Comparison of ENCODE assay signal across 21 mouse cellular contexts in the genomic region with DNA sequence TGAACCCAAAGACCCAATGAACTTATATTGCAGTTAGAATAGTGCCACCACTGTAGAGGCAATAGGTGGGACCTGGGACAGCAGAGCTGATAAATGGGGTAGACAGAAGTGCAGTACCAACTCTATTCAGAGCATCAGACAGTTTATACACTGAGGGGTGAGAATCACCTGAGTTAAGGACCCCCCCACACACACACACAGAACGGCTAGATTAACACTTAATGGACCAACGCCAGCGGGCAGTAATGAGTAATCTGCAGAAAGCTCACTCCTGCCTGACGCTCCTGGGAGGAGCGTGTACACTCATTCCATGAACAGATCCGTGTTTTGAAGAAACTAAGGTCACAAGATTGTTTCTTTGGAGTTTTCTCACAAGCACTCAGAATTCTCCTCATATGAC. TPM values are rescaled to one million over a fixed set of nuclear protein-coding genes. Genes with fewer than 3 reads are reported as not detected.
DNase-seq lines count a peak whose midpoint lies in the region; ATAC-seq lines count a peak whose summit lies in the region.
"Had no signal": no experiment of that assay in that cellular context is flagged by ENCODE, and none has a peak within 500 bp of the region (broad histone marks: within the 10 kb centered on the region; RNA-seq: fewer than 3 reads in every experiment).

No protein-coding gene starts in this region.

- H3K9ac ChIP-seq in kidney, embryonic 15.5 days: no peak overlapping the region
- H3K9ac ChIP-seq: heart, embryonic 13.5 days; hindbrain, embryonic 12.5 days; limb, embryonic 13.5 days; liver, embryonic 15.5 days; neural tube, embryonic 12.5 days had no signal

- DNase-seq in adrenal gland, adult (ENCODE audit: inconsistent age in 2 of 2, low spot score in 1 of 2): peak; percentile 36 to 67
- DNase-seq in adrenal gland, adult 8-10 months: no peak
- DNase-seq in kidney, adult 9 months: peak; percentile 75
- DNase-seq in adrenal gland, postnatal 25 days: peak; percentile 56
- DNase-seq in kidney, postnatal 4 days: peak; percentile 59 to 66
- DNase-seq in urinary bladder, adult 2 months (ENCODE audit: low spot score): no peak
- DNase-seq: cerebellum, adult 11 months; cerebellum, postnatal 10 days; gastrocnemius, postnatal 10 days; lung, postnatal 4 days; midbrain, embryonic 14.5 days; right cerebral cortex, postnatal 14 days had no signal

- H3K4me2 ChIP-seq in kidney, embryonic 15.5 days: no peak overlapping the region
- H3K4me2 ChIP-seq: heart, embryonic 13.5 days; hindbrain, embryonic 12.5 days; limb, embryonic 13.5 days; liver, embryonic 15.5 days; neural tube, embryonic 12.5 days had no signal

- no peak for ATAC-seq in kidney, embryonic 15.5 days (replicated peaks; ENCODE audit: low FRiP score)
- ATAC-seq: forebrain, embryonic 16.5 days; intestine, postnatal 0 days had no signal

- H3K36me3 ChIP-seq in kidney, embryonic 15.5 days: peaks cover 19% of the 10 kb centered on the region

- no peaks in the 10 kb centered on the region for H3K9me3 ChIP-seq in kidney, embryonic 15.5 days (replicated peaks)
- H3K9me3 ChIP-seq: forebrain, embryonic 10.5 days; heart, embryonic 13.5 days; hindbrain, embryonic 12.5 days; limb, embryonic 13.5 days; liver, embryonic 15.5 days; neural tube, embryonic 12.5 days had no signal

- no peak overlapping the region for H3K27ac ChIP-seq in kidney, embryonic 15.5 days
- H3K27ac ChIP-seq: forebrain, embryonic 10.5 days; heart, embryonic 13.5 days; hindbrain, embryonic 12.5 days; limb, embryonic 13.5 days; liver, embryonic 15.5 days; neural tube, embryonic 12.5 days had no signal

- peaks cover 23% of the 10 kb centered on the region for H3K4me1 ChIP-seq in kidney, embryonic 15.5 days

- no peaks in the 10 kb centered on the region for H3K27me3 ChIP-seq in kidney, embryonic 15.5 days
- H3K27me3 ChIP-seq: heart, embryonic 13.5 days; hindbrain, embryonic 12.5 days; limb, embryonic 13.5 days; liver, embryonic 15.5 days; neural tube, embryonic 12.5 days had no signal

- WGBS in kidney, embryonic 15.5 days: 60% methylated on average over 6 of the region's 6 CpGs

- no peak overlapping the region for H3K4me3 ChIP-seq in kidney, embryonic 15.5 days (replicated peaks)
- H3K4me3 ChIP-seq: forebrain, embryonic 10.5 days; heart, embryonic 13.5 days; hindbrain, embryonic 12.5 days; limb, embryonic 13.5 days; liver, embryonic 15.5 days; neural tube, embryonic 12.5 days had no signal

RNA-seq across cellular contexts. Expression of a gene that starts 5.4 kb away (rescaled TPM):
- total RNA-seq in adrenal gland, adult 8-10 months (2022): 10 to 100 TPM; 34.1 to 53.4 (median 41.2) TPM
- polyA plus RNA-seq in kidney, embryonic 15.5 days (2015; fragmentation: Nextera tagmentation; extraction: Ambion mirVana): 24.0 and 24.2 TPM in 2 replicates
- total RNA-seq in adrenal gland, postnatal 25 days (2021): 38.0 and 48.3 TPM in 2 replicates
- 56.6 and 67.4 TPM in 2 replicates for polyA plus RNA-seq in urinary bladder, adult 2 months (2012; rRNA removed)

Comparison
In these comparisons a context has a peak if more than half of its experiments do, and no peak if none do; other contexts are left out.
1. DNase-seq: peak in adrenal gland, adult (2 of 2), kidney, adult 9 months (single experiment), adrenal gland, postnatal 25 days (single experiment) and kidney, postnatal 4 days (2 of 2); none in adrenal gland, adult 8-10 months (single experiment) and urinary bladder, adult 2 months (single experiment).